Mouse (Mus musculus): ENCODE measurements around the gene Crtap.

DNA sequence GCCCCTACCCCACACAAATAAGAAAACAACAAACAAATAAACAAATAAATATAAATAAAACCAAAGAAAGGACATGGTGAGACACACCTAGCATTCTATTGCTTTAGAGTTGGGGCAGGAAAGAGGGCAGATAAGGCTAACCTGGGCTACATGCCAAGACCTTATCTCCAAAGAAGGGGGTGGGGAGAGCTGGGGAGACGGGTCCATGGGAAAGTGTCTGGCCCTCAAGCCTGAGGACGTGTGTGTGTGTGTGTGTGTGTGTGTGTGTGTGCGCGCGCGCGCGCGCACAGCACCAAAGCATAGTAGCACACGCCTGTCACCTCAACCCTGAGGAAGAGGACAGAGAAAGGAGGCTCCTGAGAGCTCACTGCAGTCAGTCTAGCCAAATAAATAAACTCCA, 13.3 kb downstream of the Crtap start:
- TF ChIP-seq CTCF (IDR thresholded peaks at IDR 0.05; ENCODE audit: borderline replicate concordance, insufficient read depth, low read depth, low read length), result no peak
- TF ChIP-seq POLR2A (IDR thresholded peaks at IDR 0.05; ENCODE audit: borderline replicate concordance, insufficient read depth, low read length), result no peak

Measured in cerebellum, adult 2 months (tissue).